Mouse (Mus musculus): ENCODE results near the gene Olfr558. TPM values are rescaled to one million over a fixed set of nuclear protein-coding genes. Genes with fewer than 3 reads are reported as not detected.

Gene Olfr558
- polyA plus RNA-seq, 1 experiment from 2014 or later, result 1.8 TPM

DNA sequence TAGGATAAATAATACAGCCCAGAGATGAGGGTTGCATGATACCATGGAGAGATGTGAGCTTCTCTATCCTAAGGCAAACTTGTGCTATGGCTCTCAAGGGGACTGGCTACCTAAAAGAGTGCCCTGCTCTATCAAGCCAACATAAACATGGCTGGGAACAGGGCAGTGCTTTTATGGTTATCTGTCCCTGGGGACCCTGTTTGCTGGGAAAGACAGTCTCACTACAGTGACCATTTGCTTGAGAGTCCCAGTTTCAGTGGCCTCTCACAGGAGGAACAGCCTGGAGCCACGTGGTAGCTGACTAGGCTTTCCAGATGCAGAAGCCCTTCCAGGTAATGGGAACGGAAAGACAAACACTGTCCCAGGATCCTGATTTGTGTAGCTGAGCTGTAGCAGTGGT, 35.7 kb downstream of the Olfr558 start:
- no peaks in the 10 kb centered on the region for H3K36me3 ChIP-seq
- H3K9ac ChIP-seq, result no peak overlapping the region
- no peak overlapping the region for H3K27ac ChIP-seq
- H3K4me2 ChIP-seq (replicated peaks), result no peak overlapping the region
- no peaks in the 10 kb centered on the region for H3K27me3 ChIP-seq (replicated peaks)
- no peaks in the 10 kb centered on the region for H3K9me3 ChIP-seq
- no peaks in the 10 kb centered on the region for H3K4me1 ChIP-seq
- no peak for ATAC-seq (ENCODE audit: low FRiP score, low read depth)
- H3K4me3 ChIP-seq, result no peak overlapping the region
- 59% methylated on average over 2 of the region's 2 CpGs for WGBS

DNA sequence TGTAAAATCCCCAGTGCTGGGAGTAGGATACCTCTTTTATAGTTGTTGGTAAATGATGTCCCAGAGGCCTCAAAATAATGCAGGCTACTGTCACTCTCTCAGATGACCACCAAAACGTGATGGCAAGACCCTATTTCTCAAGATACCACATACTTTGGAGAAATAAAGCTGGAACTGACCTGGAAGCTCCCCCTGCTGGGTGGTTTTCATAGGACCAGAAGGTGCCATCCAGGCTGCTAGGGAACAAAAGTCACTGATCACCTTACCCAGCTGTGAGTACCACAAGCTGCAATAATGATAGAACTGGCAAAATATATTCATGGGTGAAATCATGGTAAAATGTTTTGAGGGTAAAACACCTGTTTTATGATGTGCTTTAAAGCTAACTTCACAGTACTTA, 50.1 kb downstream of the Olfr558 start:
- Histone ChIP-seq H3K4me3 (no peak overlapping the region), H3K9me3 (no peaks in the 10 kb centered on the region), H3K27me3 (replicated peaks) (no peaks in the 10 kb centered on the region), H3K36me3 (no peaks in the 10 kb centered on the region), H3K4me2 (replicated peaks) (no peak overlapping the region), H3K9ac (no peak overlapping the region), H3K4me1 (no peaks in the 10 kb centered on the region), H3K27ac (no peak overlapping the region)
- no peak for ATAC-seq (ENCODE audit: low FRiP score, low read depth)
- 21% methylated on average over 1 of the region's 1 CpGs for WGBS

DNA sequence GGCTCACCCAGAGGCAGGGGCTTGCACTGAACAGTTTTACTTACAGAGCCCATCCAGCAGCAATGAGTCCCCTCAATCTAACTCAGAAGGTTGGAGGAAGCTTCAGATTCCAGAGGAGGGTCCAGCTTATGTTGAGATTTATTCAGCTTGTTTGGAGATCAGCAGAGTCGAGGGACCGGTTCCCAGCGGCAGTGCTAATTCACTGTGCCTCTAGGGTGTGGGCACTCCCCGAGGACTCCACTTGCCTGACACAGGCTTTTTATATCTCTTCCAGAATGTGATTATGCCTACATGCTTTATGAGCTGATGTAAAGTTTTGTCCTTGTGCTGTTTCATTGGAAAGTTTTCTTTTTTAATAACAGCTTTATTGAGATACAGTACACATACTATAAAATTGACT, 57.3 kb downstream of the Olfr558 start, which contains the start of the genes Olfr560 and Olfr78:
Gene Olfr560 (minus strand): TSS at position 101 of the 400 bp plus-strand sequence.
Gene Olfr78 (minus strand): TSS at position 206 of the 400 bp plus-strand sequence.
- Histone ChIP-seq H3K27me3 (replicated peaks) (no peaks in the 10 kb centered on the region), H3K9me3 (no peaks in the 10 kb centered on the region), H3K4me3 (no peak within 1 kb of the TSS), H3K36me3 (no peaks in the 10 kb centered on the region), H3K4me1 (no peaks in the 10 kb centered on the region), H3K27ac (no peak within 1 kb of the TSS), H3K9ac (no peak within 1 kb of the TSS), H3K4me2 (replicated peaks) (no peak within 1 kb of the TSS)
- 81% methylated on average over 4 of the region's 4 CpGs for WGBS
- ATAC-seq (ENCODE audit: low FRiP score, low read depth), result no peak

Other genes with a start within 250 kb of the Olfr558 start
- 0.45 and 0.46 TPM in 2 replicates for gene Olfr543, start 220.5 kb upstream of the Olfr558 start, polyA plus RNA-seq (2016; fragmentation: Nextera tagmentation; extraction: Ambion mirVana)
- 0.05 and 0.15 TPM in 2 replicates for gene Olfr544, start 213.9 kb upstream of the Olfr558 start, polyA plus RNA-seq (2016; fragmentation: Nextera tagmentation; extraction: Ambion mirVana)
- gene Olfr545, start 202.6 kb upstream of the Olfr558 start, polyA plus RNA-seq (2016; fragmentation: Nextera tagmentation; extraction: Ambion mirVana), result 0.10 and 0.13 TPM in 2 replicates
- not detected in 2 replicates for gene Olfr547, start 167.5 kb upstream of the Olfr558 start, polyA plus RNA-seq (2016; fragmentation: Nextera tagmentation; extraction: Ambion mirVana)
- gene Olfr548-ps1, start 161.3 kb upstream of the Olfr558 start, polyA plus RNA-seq (2016; fragmentation: Nextera tagmentation; extraction: Ambion mirVana), result not detected in 2 replicates
- not detected in 2 replicates for gene Olfr549, start 152.3 kb upstream of the Olfr558 start, polyA plus RNA-seq (2016; fragmentation: Nextera tagmentation; extraction: Ambion mirVana)
- 0.20 TPM in 1 of 2 replicates, not detected in the other for gene Trim21, start 136.7 kb upstream of the Olfr558 start, polyA plus RNA-seq (2016; fragmentation: Nextera tagmentation; extraction: Ambion mirVana)
- not detected in 2 replicates for gene Olfr550, start 130.8 kb upstream of the Olfr558 start, polyA plus RNA-seq (2016; fragmentation: Nextera tagmentation; extraction: Ambion mirVana)
- gene Olfr551, start 110.3 kb upstream of the Olfr558 start, polyA plus RNA-seq (2016; fragmentation: Nextera tagmentation; extraction: Ambion mirVana), result not detected in 2 replicates
- gene Olfr552, start 104.4 kb upstream of the Olfr558 start, polyA plus RNA-seq (2016; fragmentation: Nextera tagmentation; extraction: Ambion mirVana), result not detected in 2 replicates
- not detected in 2 replicates for gene Olfr553, start 84.0 kb upstream of the Olfr558 start, polyA plus RNA-seq (2016; fragmentation: Nextera tagmentation; extraction: Ambion mirVana)
- gene Olfr554, start 63.8 kb upstream of the Olfr558 start, polyA plus RNA-seq (2016; fragmentation: Nextera tagmentation; extraction: Ambion mirVana), result not detected in 2 replicates
- not detected in 2 replicates for gene Olfr555, start 43.4 kb upstream of the Olfr558 start, polyA plus RNA-seq (2016; fragmentation: Nextera tagmentation; extraction: Ambion mirVana)
- not detected in 2 replicates for gene Olfr556, start 37.3 kb upstream of the Olfr558 start, polyA plus RNA-seq (2016; fragmentation: Nextera tagmentation; extraction: Ambion mirVana)
- gene Trim68, start 14.9 kb upstream of the Olfr558 start, polyA plus RNA-seq (2016; fragmentation: Nextera tagmentation; extraction: Ambion mirVana), result 10.8 and 12.4 TPM in 2 replicates
- gene Olfr557, start 6.3 kb upstream of the Olfr558 start, polyA plus RNA-seq (2016; fragmentation: Nextera tagmentation; extraction: Ambion mirVana), result not detected in 2 replicates
- 0.08 TPM in 1 of 2 replicates, not detected in the other for gene Olfr33, start 16.9 kb downstream of the Olfr558 start, polyA plus RNA-seq (2016; fragmentation: Nextera tagmentation; extraction: Ambion mirVana)
- gene Olfr559, start 25.3 kb downstream of the Olfr558 start, polyA plus RNA-seq (2016; fragmentation: Nextera tagmentation; extraction: Ambion mirVana), result 0.20 TPM in 1 of 2 replicates, not detected in the other
- gene Olfr560, start 57.2 kb downstream of the Olfr558 start, polyA plus RNA-seq (2016; fragmentation: Nextera tagmentation; extraction: Ambion mirVana), result not detected in 2 replicates
- gene Olfr78, start 57.3 kb downstream of the Olfr558 start, polyA plus RNA-seq (2016; fragmentation: Nextera tagmentation; extraction: Ambion mirVana), result 0.19 and 0.48 TPM in 2 replicates
- gene Olfr561, start 69.0 kb downstream of the Olfr558 start, polyA plus RNA-seq (2016; fragmentation: Nextera tagmentation; extraction: Ambion mirVana), result 0.13 and 0.18 TPM in 2 replicates
- not detected in 2 replicates for gene Olfr564, start 101.3 kb downstream of the Olfr558 start, polyA plus RNA-seq (2016; fragmentation: Nextera tagmentation; extraction: Ambion mirVana)
- not detected in 2 replicates for gene Olfr566, start 156.6 kb downstream of the Olfr558 start, polyA plus RNA-seq (2016; fragmentation: Nextera tagmentation; extraction: Ambion mirVana)
- gene Olfr568, start 174.9 kb downstream of the Olfr558 start, polyA plus RNA-seq (2016; fragmentation: Nextera tagmentation; extraction: Ambion mirVana), result not detected in 2 replicates
- gene Olfr569, start 188.7 kb downstream of the Olfr558 start, polyA plus RNA-seq (2016; fragmentation: Nextera tagmentation; extraction: Ambion mirVana), result not detected in 2 replicates
- gene Olfr570, start 192.4 kb downstream of the Olfr558 start, polyA plus RNA-seq (2016; fragmentation: Nextera tagmentation; extraction: Ambion mirVana), result not detected in 2 replicates
- gene Olfr571, start 215.3 kb downstream of the Olfr558 start, polyA plus RNA-seq (2016; fragmentation: Nextera tagmentation; extraction: Ambion mirVana), result not detected in 2 replicates
- gene Olfr572, start 222.2 kb downstream of the Olfr558 start, polyA plus RNA-seq (2016; fragmentation: Nextera tagmentation; extraction: Ambion mirVana), result not detected in 2 replicates
- gene Olfr573-ps1, start 240.4 kb downstream of the Olfr558 start, polyA plus RNA-seq (2016; fragmentation: Nextera tagmentation; extraction: Ambion mirVana), result not detected in 2 replicates
- not detected in 2 replicates for gene Olfr574, start 246.3 kb downstream of the Olfr558 start, polyA plus RNA-seq (2016; fragmentation: Nextera tagmentation; extraction: Ambion mirVana)